Mouse (Mus musculus) forelimb bud, embryonic 11.5 days (tissue): ENCODE measurements around the gene Rbfox3.

Experiments used
- DNase-seq: peaks from one replicate; pipeline ENCODE4 v3.0.0-alpha.2; 2012; ENCODE audit warnings: low read depth, low spot score

Rbfox3 gene

GRCm38 (mm10) chr11:118443201-118443970 is 468.0 kb downstream of the Rbfox3 start:
- DNase-seq = peak; percentile 46

DNA sequence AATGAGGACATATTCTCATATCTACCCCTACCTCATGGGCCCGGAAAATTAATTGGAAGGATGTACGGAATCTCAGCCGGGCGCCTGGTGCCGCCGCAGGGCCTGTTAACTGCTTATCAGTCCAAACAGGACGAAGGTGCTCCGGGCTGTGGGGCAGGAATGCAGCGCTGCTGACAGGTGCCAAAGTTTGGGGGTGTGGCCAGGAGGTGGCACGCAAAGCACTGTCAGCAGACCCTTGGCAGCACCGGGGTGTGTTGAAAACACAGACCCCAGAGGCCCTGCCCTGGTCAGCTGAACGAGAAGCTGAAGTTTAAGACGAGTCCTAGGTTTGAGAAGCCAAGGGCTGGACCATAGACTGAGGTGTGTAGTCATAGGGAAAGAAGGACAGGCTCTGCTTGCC is 468.7 kb downstream of the Rbfox3 start:
- DNase-seq = no peak
